In genomic region chr17:25696263-25696662, GRCm38 (mm10) we compare ENCODE assay signal across 31 mouse cellular contexts. TPM values are rescaled to one million over a fixed set of nuclear protein-coding genes. Genes with fewer than 3 reads are reported as not detected.
DNase-seq lines count a peak whose midpoint lies in the region; ATAC-seq and TF ChIP-seq lines count a peak whose summit lies in the region.
"Had no signal": no experiment of that assay in that cellular context is flagged by ENCODE, and none has a peak within 500 bp of the region (broad histone marks: within the 10 kb centered on the region; RNA-seq: fewer than 3 reads in every experiment).

No protein-coding gene starts in this region.

- no peak for TF ChIP-seq CTCF in hindbrain, postnatal 0 days (IDR thresholded peaks at IDR 0.05; ENCODE audit: low read depth)

- H3K9ac ChIP-seq in hindbrain, postnatal 0 days (replicated peaks; ENCODE audit: low read length) = no peak overlapping the region
- H3K9ac ChIP-seq in embryonic facial prominence, embryonic 14.5 days (ENCODE audit: low read depth, low read length) = 0 out of 2 replicates have a peak overlapping the region, but pooled peaks have one; percentile 1
- H3K9ac ChIP-seq in limb, embryonic 13.5 days = 0 out of 2 replicates have a peak overlapping the region, but pooled peaks have one; percentile 25
- H3K9ac ChIP-seq: embryonic facial prominence, embryonic 13.5 days; forebrain, embryonic 12.5 days; liver, embryonic 15.5 days; lung, embryonic 14.5 days; midbrain, embryonic 12.5 days had no signal

- peaks cover 8% of the 10 kb centered on the region for H3K4me1 ChIP-seq in hindbrain, embryonic 10.5 days (replicated peaks)
- H3K4me1 ChIP-seq in hindbrain, postnatal 0 days (ENCODE audit: insufficient read depth, low read length) = no peaks in the 10 kb centered on the region
- peaks cover 18% of the 10 kb centered on the region for H3K4me1 ChIP-seq in embryonic facial prominence, embryonic 10.5 days
- no peaks in the 10 kb centered on the region for H3K4me1 ChIP-seq in embryonic facial prominence, embryonic 14.5 days (ENCODE audit: control insufficient read depth, insufficient read depth, low read length)
- peaks cover 4% of the 10 kb centered on the region; the same call in 1 of the 2 replicates for H3K4me1 ChIP-seq in limb, embryonic 13.5 days
- H3K4me1 ChIP-seq: forebrain, embryonic 12.5 days; liver, embryonic 15.5 days; midbrain, embryonic 12.5 days had no signal

- no peak for ATAC-seq in hindbrain, postnatal 0 days
- no peak for ATAC-seq in embryonic facial prominence, embryonic 14.5 days (ENCODE audit: low read depth)
- 0 out of 2 replicates have a peak, but pooled peaks have one; percentile 19 for ATAC-seq in limb, embryonic 13.5 days (ENCODE audit: low FRiP score, low read depth)
- no peak for ATAC-seq in megakaryocyte progenitor cell, adult 5-6 weeks (replicated peaks; ENCODE audit: poor library complexity)
- ATAC-seq: CD4-positive, CD25-positive, alpha-beta regulatory T cell, adult 4 months had no signal

- no peak overlapping the region for H3K4me2 ChIP-seq in hindbrain, postnatal 0 days (ENCODE audit: low read depth, low read length)
- no peak overlapping the region for H3K4me2 ChIP-seq in embryonic facial prominence, embryonic 14.5 days (ENCODE audit: low read depth, low read length)
- H3K4me2 ChIP-seq in limb, embryonic 13.5 days (replicated peaks) = no peak overlapping the region
- H3K4me2 ChIP-seq: embryonic facial prominence, embryonic 13.5 days; forebrain, embryonic 12.5 days; liver, embryonic 15.5 days; lung, embryonic 14.5 days; midbrain, embryonic 12.5 days had no signal

- no peak overlapping the region for H3K4me3 ChIP-seq in hindbrain, embryonic 10.5 days
- H3K4me3 ChIP-seq in hindbrain, postnatal 0 days (ENCODE audit: low read length) = no peak overlapping the region
- H3K4me3 ChIP-seq in embryonic facial prominence, embryonic 10.5 days = peak overlapping the region; percentile 22; the same call in 1 of the 2 replicates
- no peak overlapping the region for H3K4me3 ChIP-seq in embryonic facial prominence, embryonic 14.5 days (ENCODE audit: low read depth, low read length)
- no peak overlapping the region for H3K4me3 ChIP-seq in limb, embryonic 13.5 days
- H3K4me3 ChIP-seq: embryonic facial prominence, embryonic 13.5 days; erythroblast, embryonic 14.5 days; forebrain, embryonic 12.5 days; liver, embryonic 15.5 days; midbrain, embryonic 12.5 days had no signal

- 45% methylated on average over 1 of the region's 1 CpGs for whole genome bisulfite sequencing in hindbrain, embryonic 10.5 days
- 57% methylated on average over 1 of the region's 1 CpGs for WGBS in hindbrain, postnatal 0 days
- 27% methylated on average over 1 of the region's 1 CpGs for WGBS in embryonic facial prominence, embryonic 10.5 days
- WGBS in embryonic facial prominence, embryonic 14.5 days = 15% methylated on average over 1 of the region's 1 CpGs
- WGBS in limb, embryonic 13.5 days = 32% methylated on average over 1 of the region's 1 CpGs

- no peaks in the 10 kb centered on the region for H3K9me3 ChIP-seq in hindbrain, embryonic 10.5 days
- H3K9me3 ChIP-seq in hindbrain, postnatal 0 days (ENCODE audit: low read length) = no peaks in the 10 kb centered on the region
- H3K9me3 ChIP-seq in embryonic facial prominence, embryonic 10.5 days = no peaks in the 10 kb centered on the region
- H3K9me3 ChIP-seq in embryonic facial prominence, embryonic 14.5 days (ENCODE audit: control insufficient read depth, low read length) = no peaks in the 10 kb centered on the region
- no peaks in the 10 kb centered on the region for H3K9me3 ChIP-seq in limb, embryonic 13.5 days
- H3K9me3 ChIP-seq: embryonic facial prominence, embryonic 13.5 days; forebrain, embryonic 12.5 days; liver, embryonic 15.5 days; midbrain, embryonic 12.5 days had no signal

- H3K27ac ChIP-seq in hindbrain, embryonic 10.5 days = peak overlapping the region; percentile 45
- H3K27ac ChIP-seq in hindbrain, postnatal 0 days = no peak overlapping the region
- H3K27ac ChIP-seq in embryonic facial prominence, embryonic 10.5 days (replicated peaks) = peak overlapping the region; percentile 61
- no peak overlapping the region for H3K27ac ChIP-seq in embryonic facial prominence, embryonic 14.5 days (replicated peaks; ENCODE audit: low read depth, low read length)
- no peak overlapping the region for H3K27ac ChIP-seq in limb, embryonic 13.5 days
- H3K27ac ChIP-seq: embryonic facial prominence, embryonic 13.5 days; forebrain, embryonic 12.5 days; kidney, postnatal 0 days; liver, embryonic 15.5 days; midbrain, embryonic 12.5 days had no signal

- DNase-seq in hindbrain, embryonic 10.5 days (ENCODE audit: low spot score) = no peak
- no peak for DNase-seq in hindbrain, postnatal 0 days (ENCODE audit: low spot score)
- DNase-seq in embryonic facial prominence, embryonic 10.5 days (ENCODE audit: low spot score) = peak; percentile 63
- DNase-seq in embryonic facial prominence, embryonic 14.5 days (ENCODE audit: low spot score) = peak; percentile 44
- no peak for DNase-seq in layer of hippocampus, adult 8-10 months (ENCODE audit: low spot score in 2 of 2)
- DNase-seq: adrenal gland, postnatal 14 days; cerebellum, adult 11 months; cerebellum, adult 9-11 months; gastrocnemius, postnatal 14 days; heart, postnatal 14 days; kidney, adult 2 months; kidney, postnatal 4 days; layer of hippocampus, postnatal 36 days; left cerebral cortex, postnatal 4 days; lung, embryonic 14.5 days; thymus, adult 2 months; thymus, postnatal 36 days had no signal

- 0 out of 2 replicates have a peak, but pooled peaks cover 10% of the 10 kb centered on the region for H3K27me3 ChIP-seq in hindbrain, embryonic 10.5 days (ENCODE audit: insufficient read depth, poor library complexity, severe bottlenecking)
- H3K27me3 ChIP-seq in hindbrain, postnatal 0 days (ENCODE audit: insufficient read depth, low read length) = no peaks in the 10 kb centered on the region
- peaks cover 12% of the 10 kb centered on the region for H3K27me3 ChIP-seq in embryonic facial prominence, embryonic 10.5 days (replicated peaks; ENCODE audit: low read depth, poor library complexity, severe bottlenecking)
- H3K27me3 ChIP-seq in embryonic facial prominence, embryonic 14.5 days (replicated peaks; ENCODE audit: control insufficient read depth, insufficient read depth, low read length) = no peaks in the 10 kb centered on the region
- H3K27me3 ChIP-seq in limb, embryonic 13.5 days = no peaks in the 10 kb centered on the region
- H3K27me3 ChIP-seq: embryonic facial prominence, embryonic 13.5 days; forebrain, embryonic 12.5 days had no signal

- no peaks in the 10 kb centered on the region for H3K36me3 ChIP-seq in hindbrain, embryonic 10.5 days
- H3K36me3 ChIP-seq in hindbrain, postnatal 0 days (ENCODE audit: insufficient read depth, low read length) = no peaks in the 10 kb centered on the region
- H3K36me3 ChIP-seq in embryonic facial prominence, embryonic 10.5 days (replicated peaks) = no peaks in the 10 kb centered on the region
- no peaks in the 10 kb centered on the region for H3K36me3 ChIP-seq in embryonic facial prominence, embryonic 14.5 days (ENCODE audit: control insufficient read depth, insufficient read depth, low read length)
- H3K36me3 ChIP-seq in limb, embryonic 13.5 days = no peaks in the 10 kb centered on the region
- H3K36me3 ChIP-seq: embryonic facial prominence, embryonic 13.5 days; forebrain, embryonic 12.5 days; liver, embryonic 15.5 days; midbrain, embryonic 12.5 days had no signal

RNA-seq across cellular contexts. Expression of gene Gng13, which starts 20.7 kb away (rescaled TPM):
- 2.4 and 4.4 TPM in 2 replicates for polyA plus RNA-seq in hindbrain, embryonic 10.5 days (2016; fragmentation: Nextera tagmentation; extraction: Ambion mirVana)
- 10.9 TPM in 1 of 2 replicates, not detected in the other for total RNA-seq in hindbrain, postnatal 0 days (2014; rRNA removed)
- 22.0 and 23.7 TPM in 2 replicates for polyA plus RNA-seq in hindbrain, postnatal 0 days (2015; fragmentation: Nextera tagmentation; extraction: Ambion mirVana)
- 1.8 and 2.5 TPM in 2 replicates for polyA plus RNA-seq in embryonic facial prominence, embryonic 10.5 days (2016; fragmentation: Nextera tagmentation; extraction: Ambion mirVana)
- 14.6 and 28.5 TPM in 2 replicates for polyA plus RNA-seq in embryonic facial prominence, embryonic 14.5 days (2014; fragmentation: Nextera tagmentation; extraction: Ambion mirVana)
- 1.7 and 2.6 TPM in 2 replicates for polyA plus RNA-seq in limb, embryonic 13.5 days (2015; fragmentation: Nextera tagmentation; extraction: Ambion mirVana)
- not detected in 2 replicates for total RNA-seq in megakaryocyte progenitor cell, adult 5-6 weeks (2015)
- total RNA-seq in megakaryocyte progenitor cell, adult 5-6 weeks (2017) = 0.34 TPM in 1 of 2 replicates, not detected in the other
- 100 to 1,000 TPM; 115 to 135 (median 117) TPM for total RNA-seq in layer of hippocampus, adult 8-10 months (2022)
- total RNA-seq: adrenal gland, postnatal 14 days; gastrocnemius, postnatal 14 days; granulocyte monocyte progenitor cell, adult 5-6 weeks; liver, adult 2 months; megakaryocyte, adult 5-6 weeks had no signal
- polyA plus RNA-seq: CD4-positive, CD25-positive, alpha-beta regulatory T cell, adult 4 months; erythroblast, embryonic 14.5 days; kidney, adult 2 months; liver, adult 2 months; liver, embryonic 15.5 days had no signal

RNA-seq across cellular contexts. Expression of gene Chtf18, which starts 31.0 kb away (rescaled TPM):
- polyA plus RNA-seq in hindbrain, embryonic 10.5 days (2016; fragmentation: Nextera tagmentation; extraction: Ambion mirVana) = 47.2 and 60.4 TPM in 2 replicates
- 4.9 and 7.8 TPM in 2 replicates for total RNA-seq in hindbrain, postnatal 0 days (2014; rRNA removed)
- polyA plus RNA-seq in hindbrain, postnatal 0 days (2015; fragmentation: Nextera tagmentation; extraction: Ambion mirVana) = 4.9 and 5.4 TPM in 2 replicates
- 60.7 and 66.2 TPM in 2 replicates for polyA plus RNA-seq in embryonic facial prominence, embryonic 10.5 days (2016; fragmentation: Nextera tagmentation; extraction: Ambion mirVana)
- polyA plus RNA-seq in embryonic facial prominence, embryonic 14.5 days (2014; fragmentation: Nextera tagmentation; extraction: Ambion mirVana) = 12.9 and 15.7 TPM in 2 replicates
- 32.2 and 34.8 TPM in 2 replicates for polyA plus RNA-seq in limb, embryonic 13.5 days (2015; fragmentation: Nextera tagmentation; extraction: Ambion mirVana)
- 12.9 and 19.0 TPM in 2 replicates for total RNA-seq in megakaryocyte progenitor cell, adult 5-6 weeks (2015)
- 27.0 and 30.2 TPM in 2 replicates for total RNA-seq in megakaryocyte progenitor cell, adult 5-6 weeks (2017)
- 1 to 10 TPM; 1.3 to 4.9 (median 2.0) TPM for total RNA-seq in layer of hippocampus, adult 8-10 months (2022)

RNA-seq across cellular contexts. Expression of gene Rpusd1, which starts 31.2 kb away (rescaled TPM):
- 22.2 and 24.8 TPM in 2 replicates for polyA plus RNA-seq in hindbrain, embryonic 10.5 days (2016; fragmentation: Nextera tagmentation; extraction: Ambion mirVana)
- total RNA-seq in hindbrain, postnatal 0 days (2014; rRNA removed) = 10.1 and 18.7 TPM in 2 replicates
- polyA plus RNA-seq in hindbrain, postnatal 0 days (2015; fragmentation: Nextera tagmentation; extraction: Ambion mirVana) = 27.5 and 27.9 TPM in 2 replicates
- polyA plus RNA-seq in embryonic facial prominence, embryonic 10.5 days (2016; fragmentation: Nextera tagmentation; extraction: Ambion mirVana) = 23.7 and 25.5 TPM in 2 replicates
- 19.5 and 23.1 TPM in 2 replicates for polyA plus RNA-seq in embryonic facial prominence, embryonic 14.5 days (2014; fragmentation: Nextera tagmentation; extraction: Ambion mirVana)
- 25.8 and 27.0 TPM in 2 replicates for polyA plus RNA-seq in limb, embryonic 13.5 days (2015; fragmentation: Nextera tagmentation; extraction: Ambion mirVana)
- total RNA-seq in megakaryocyte progenitor cell, adult 5-6 weeks (2015) = 5.5 and 5.7 TPM in 2 replicates
- 1.6 and 6.0 TPM in 2 replicates for total RNA-seq in megakaryocyte progenitor cell, adult 5-6 weeks (2017)
- total RNA-seq in layer of hippocampus, adult 8-10 months (2022) = 10 to 100 TPM; 51.7 to 56.8 (median 54.0) TPM

RNA-seq across cellular contexts. Expression of gene Mslnl, which starts 39.6 kb away (rescaled TPM):
- not detected in 2 replicates for polyA plus RNA-seq in hindbrain, embryonic 10.5 days (2016; fragmentation: Nextera tagmentation; extraction: Ambion mirVana)
- total RNA-seq in hindbrain, postnatal 0 days (2014; rRNA removed) = 0.05 TPM in 1 of 2 replicates, not detected in the other
- polyA plus RNA-seq in hindbrain, postnatal 0 days (2015; fragmentation: Nextera tagmentation; extraction: Ambion mirVana) = not detected in 2 replicates
- polyA plus RNA-seq in embryonic facial prominence, embryonic 10.5 days (2016; fragmentation: Nextera tagmentation; extraction: Ambion mirVana) = 0.11 TPM in 1 of 2 replicates, not detected in the other
- polyA plus RNA-seq in embryonic facial prominence, embryonic 14.5 days (2014; fragmentation: Nextera tagmentation; extraction: Ambion mirVana) = 2.0 TPM in 2 replicates
- not detected in 2 replicates for polyA plus RNA-seq in limb, embryonic 13.5 days (2015; fragmentation: Nextera tagmentation; extraction: Ambion mirVana)
- not detected in 2 replicates for total RNA-seq in megakaryocyte progenitor cell, adult 5-6 weeks (2015)
- total RNA-seq in megakaryocyte progenitor cell, adult 5-6 weeks (2017) = not detected in 2 replicates
- total RNA-seq in layer of hippocampus, adult 8-10 months (2022) = under 1 TPM in 3 of 4 experiments, not detected in 1; 0.13 to 0.41 (median 0.23) TPM
- total RNA-seq: adrenal gland, postnatal 14 days; gastrocnemius, postnatal 14 days; granulocyte monocyte progenitor cell, adult 5-6 weeks; heart, postnatal 14 days; left cerebral cortex, postnatal 4 days; liver, adult 2 months had no signal
- polyA plus RNA-seq: CD4-positive, CD25-positive, alpha-beta regulatory T cell, adult 4 months; embryonic facial prominence, embryonic 13.5 days; erythroblast, embryonic 14.5 days; heart, embryonic 14.5 days; kidney, adult 2 months; kidney, postnatal 0 days; liver, adult 2 months; liver, embryonic 15.5 days; midbrain, embryonic 12.5 days; neural tube, embryonic 14.5 days had no signal

RNA-seq across cellular contexts. Expression of gene Msln, which starts 57.9 kb away (rescaled TPM):
- polyA plus RNA-seq in hindbrain, embryonic 10.5 days (2016; fragmentation: Nextera tagmentation; extraction: Ambion mirVana) = 0.33 TPM in 1 of 2 replicates, not detected in the other
- total RNA-seq in hindbrain, postnatal 0 days (2014; rRNA removed) = 0.50 and 1.1 TPM in 2 replicates
- 2.0 and 2.3 TPM in 2 replicates for polyA plus RNA-seq in hindbrain, postnatal 0 days (2015; fragmentation: Nextera tagmentation; extraction: Ambion mirVana)
- 0.55 and 0.65 TPM in 2 replicates for polyA plus RNA-seq in embryonic facial prominence, embryonic 10.5 days (2016; fragmentation: Nextera tagmentation; extraction: Ambion mirVana)
- polyA plus RNA-seq in embryonic facial prominence, embryonic 14.5 days (2014; fragmentation: Nextera tagmentation; extraction: Ambion mirVana) = 1.7 and 9.4 TPM in 2 replicates
- not detected in 2 replicates for polyA plus RNA-seq in limb, embryonic 13.5 days (2015; fragmentation: Nextera tagmentation; extraction: Ambion mirVana)
- total RNA-seq in megakaryocyte progenitor cell, adult 5-6 weeks (2015) = 0.46 TPM in 1 of 2 replicates, not detected in the other
- total RNA-seq in megakaryocyte progenitor cell, adult 5-6 weeks (2017) = not detected in 2 replicates
- total RNA-seq in layer of hippocampus, adult 8-10 months (2022) = 1 to 10 TPM in 2 of 4 experiments, under 1 TPM in 2; 0.21 to 1.8 (median 0.92) TPM
- total RNA-seq: granulocyte monocyte progenitor cell, adult 5-6 weeks; megakaryocyte, adult 5-6 weeks had no signal
- polyA plus RNA-seq: CD4-positive, CD25-positive, alpha-beta regulatory T cell, adult 4 months; erythroblast, embryonic 14.5 days; neural tube, embryonic 14.5 days had no signal

Comparison
In these comparisons a context has a peak if more than half of its experiments do, and no peak if none do; other contexts are left out.
1. H3K27ac ChIP-seq: peak in hindbrain, embryonic 10.5 days (single experiment) and embryonic facial prominence, embryonic 10.5 days (single experiment); none in hindbrain, postnatal 0 days (single experiment), embryonic facial prominence, embryonic 14.5 days (single experiment) and limb, embryonic 13.5 days (single experiment).
2. DNase-seq: peak in embryonic facial prominence, embryonic 10.5 days (single experiment) and embryonic facial prominence, embryonic 14.5 days (single experiment); none in hindbrain, embryonic 10.5 days (single experiment), hindbrain, postnatal 0 days (single experiment) and layer of hippocampus, adult 8-10 months (0 of 2).